Mouse (Mus musculus) ES-Bruce4 (cell line): ENCODE data around the gene Mageb16. TPM values are rescaled to one million over a fixed set of nuclear protein-coding genes. Genes with fewer than 3 reads are reported as not detected.

ENCODE experiments used
- H3K27ac ChIP-seq: 2 replicates; pipeline ENCODE4 v1.5.1; 2012; ENCODE audit warnings: low read length, inconsistent platforms; ENCODE audit not compliant: insufficient read depth
- H3K27me3 ChIP-seq: 2 replicates; pipeline ENCODE4 v1.6.1; 2012; ENCODE audit warnings: mild to moderate bottlenecking, low read length, inconsistent platforms; ENCODE audit not compliant: control insufficient read depth, poor library complexity, insufficient read depth, severe bottlenecking
- H3K36me3 ChIP-seq: 2 replicates; pipeline ENCODE4 v1.6.1; 2012; ENCODE audit warnings: inconsistent platforms, mild to moderate bottlenecking, low read length, moderate library complexity; ENCODE audit not compliant: control insufficient read depth, poor library complexity, insufficient read depth, severe bottlenecking
- H3K4me1 ChIP-seq: one replicate; pipeline ENCODE4 v1.8.1; 2011; ENCODE audit warnings: low read length; ENCODE audit not compliant: control insufficient read depth, insufficient read depth
- H3K4me3 ChIP-seq: 2 replicates; pipeline ENCODE4 v1.5.1; 2011; ENCODE audit warnings: low read depth, mild to moderate bottlenecking, low read length
- H3K9ac ChIP-seq: 2 replicates; pipeline ENCODE4 v1.6.1; 2012; ENCODE audit warnings: low read depth, mild to moderate bottlenecking, inconsistent platforms; ENCODE audit not compliant: poor library complexity, severe bottlenecking
- H3K9me3 ChIP-seq: replicated peaks from 2 replicates; pipeline ENCODE4 v1.6.1; 2012; ENCODE audit warnings: mild to moderate bottlenecking, low read length, inconsistent platforms; ENCODE audit not compliant: control insufficient read depth, poor library complexity, insufficient read depth, severe bottlenecking
- CTCF ChIP-seq: IDR thresholded peaks from one replicate; pipeline ENCODE4 v1.8.1; 2011; ENCODE audit warnings: low read depth, low read length
- EP300 ChIP-seq: IDR thresholded peaks from 2 replicates; pipeline ENCODE4 v1.6.1; 2011; ENCODE audit warnings: low read depth, low read length; ENCODE audit not compliant: insufficient read depth
- POLR2A ChIP-seq: IDR thresholded peaks from one replicate; pipeline ENCODE4 v1.8.1; 2011; ENCODE audit warnings: low read length; ENCODE audit not compliant: insufficient read depth
- polyA plus RNA-seq: library from polyadenylated mRNA; stranded (reverse); fragments of >200 nt; gene quantifications from 2 replicates; pipeline ENCODE4 v1.2.4, GENCODE M21; 2011; ENCODE audit warnings: low read depth; ENCODE audit not compliant: missing spikeins, insufficient read depth, insufficient read length

The Mageb16 gene
- 68.5 and 77.2 TPM in 2 replicates for polyA plus RNA-seq

GRCm38 (mm10) chrX:79671411-79671810 is at the start of gene Mageb16:
Gene Mageb16 (minus strand): TSS chrX:79671435.
- Histone ChIP-seq H3K9ac (peak within 1 kb of the TSS; percentile 70), H3K4me3 (peak within 1 kb of the TSS; percentile 95)
- TF ChIP-seq POLR2A: no peak
- peak; percentile 64; the same call in 1 of the 2 replicates for TF ChIP-seq EP300
- TF ChIP-seq CTCF: no peak

GRCm38 (mm10) chrX:79651091-79651490 is 20.1 kb downstream of the Mageb16 start:
- Histone ChIP-seq H3K27ac (peak overlapping the region; percentile 93), H3K4me1 (no peaks in the 10 kb centered on the region), H3K27me3 (no peaks in the 10 kb centered on the region), H3K9ac (peak overlapping the region; percentile 48; the same call in 1 of the 2 replicates), H3K4me3 (no peak overlapping the region), H3K36me3 (no peaks in the 10 kb centered on the region), H3K9me3 (no peaks in the 10 kb centered on the region)
- TF ChIP-seq CTCF (no peak), POLR2A (no peak), EP300 (peak; percentile 74; the same call in 1 of the 2 replicates)

More at GRCm38 (mm10) chrX:79671411-79671810, at the start of gene Mageb16:
- no peaks in the 10 kb centered on the region for H3K9me3 ChIP-seq
- no peaks in the 10 kb centered on the region for H3K27me3 ChIP-seq
- H3K4me1 ChIP-seq: no peaks in the 10 kb centered on the region
- no peaks in the 10 kb centered on the region for H3K36me3 ChIP-seq
- peak within 1 kb of the TSS; percentile 96 for H3K27ac ChIP-seq

- Histone ChIP-seq H3K4me1 (no peaks in the 10 kb centered on the region), H3K4me3 (peak overlapping the region; percentile 72), H3K9ac (peak overlapping the region; percentile 81), H3K9me3 (no peaks in the 10 kb centered on the region), H3K27ac (peak overlapping the region; percentile 78), H3K27me3 (no peaks in the 10 kb centered on the region), H3K36me3 (peaks cover 2% of the 10 kb centered on the region; the same call in 1 of the 2 replicates)
- TF ChIP-seq EP300 (no peak), POLR2A (no peak), CTCF (no peak)
Measured at GRCm38 (mm10) chrX:79635396-79635795, 35.8 kb downstream of the Mageb16 start.

GRCm38 (mm10) chrX:79606462-79606861 is 64.8 kb downstream of the Mageb16 start:
- Histone ChIP-seq H3K27me3 (no peaks in the 10 kb centered on the region), H3K27ac (no peak overlapping the region), H3K4me1 (peaks cover 1% of the 10 kb centered on the region), H3K4me3 (no peak overlapping the region), H3K36me3 (no peaks in the 10 kb centered on the region), H3K9ac (no peak overlapping the region), H3K9me3 (no peaks in the 10 kb centered on the region)
- TF ChIP-seq EP300 (peak; percentile 75; the same call in 1 of the 2 replicates), CTCF (no peak)

Other genes with a start within 250 kb of the Mageb16 start
- gene Gm7173, start 154.2 kb downstream of the Mageb16 start, polyA plus RNA-seq: 1.6 TPM in 2 replicates